18 mouse cellular contexts compared by ENCODE assay signal in the genomic region with DNA sequence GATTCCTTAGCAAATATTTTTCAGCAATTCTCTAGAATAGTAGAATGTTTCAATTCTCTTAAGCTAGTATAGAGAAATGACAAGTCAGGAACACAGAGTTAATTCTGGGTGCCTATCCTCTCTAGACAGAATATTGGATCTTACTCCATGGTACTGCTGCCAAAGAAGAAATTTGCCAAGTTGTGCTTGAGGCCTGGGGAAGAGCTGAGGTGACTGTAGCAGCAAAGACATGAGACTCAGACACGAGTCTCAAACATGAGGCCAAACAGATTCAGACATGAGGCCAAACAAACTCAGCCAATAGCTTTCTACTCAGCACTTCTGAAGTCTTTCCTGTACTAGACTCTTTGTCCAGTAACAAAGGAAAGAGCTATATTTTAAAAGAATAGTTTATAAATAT. TPM values are rescaled to one million over a fixed set of nuclear protein-coding genes. Genes with fewer than 3 reads are reported as not detected.
"Had no signal": no experiment of that assay in that cellular context is flagged by ENCODE, and none has a peak within 500 bp of the region (broad histone marks: within the 10 kb centered on the region; RNA-seq: fewer than 3 reads in every experiment).

No protein-coding gene starts in this region.

- H3K4me1 ChIP-seq: midbrain, embryonic 10.5 days; midbrain, embryonic 13.5 days; midbrain, embryonic 15.5 days; neural tube, embryonic 12.5 days; stomach, embryonic 15.5 days had no signal

- H3K9me3 ChIP-seq: midbrain, embryonic 10.5 days; midbrain, embryonic 13.5 days; midbrain, embryonic 15.5 days; neural tube, embryonic 12.5 days; stomach, embryonic 15.5 days had no signal

- H3K4me3 ChIP-seq: midbrain, embryonic 10.5 days; midbrain, embryonic 13.5 days; midbrain, embryonic 15.5 days; neural tube, embryonic 12.5 days; stomach, embryonic 15.5 days had no signal

- H3K27me3 ChIP-seq: midbrain, embryonic 13.5 days; midbrain, embryonic 15.5 days; neural tube, embryonic 12.5 days; stomach, embryonic 15.5 days had no signal

- H3K27ac ChIP-seq: midbrain, embryonic 10.5 days; midbrain, embryonic 13.5 days; midbrain, embryonic 15.5 days; neural tube, embryonic 12.5 days; stomach, embryonic 15.5 days; stomach, postnatal 0 days had no signal

- H3K9ac ChIP-seq: lung, embryonic 14.5 days; midbrain, embryonic 13.5 days; midbrain, embryonic 15.5 days; neural tube, embryonic 12.5 days; stomach, embryonic 15.5 days had no signal

- H3K36me3 ChIP-seq: midbrain, embryonic 10.5 days; midbrain, embryonic 13.5 days; midbrain, embryonic 15.5 days; neural tube, embryonic 12.5 days; stomach, embryonic 15.5 days had no signal

- DNase-seq: lung, adult 18-20 months; lung, embryonic 14.5 days; lung, postnatal 10 days; lung, postnatal 4 days; right cerebral cortex, postnatal 14 days; thymus, adult 2 months; thymus, postnatal 25 days; thymus, postnatal 4 days had no signal

- H3K4me2 ChIP-seq: lung, embryonic 14.5 days; midbrain, embryonic 13.5 days; midbrain, embryonic 15.5 days; neural tube, embryonic 12.5 days; stomach, embryonic 15.5 days had no signal

- ATAC-seq: midbrain, embryonic 13.5 days; midbrain, embryonic 15.5 days had no signal

RNA-seq across cellular contexts. Expression of a gene that starts 26.3 kb away (rescaled TPM):
- total RNA-seq: megakaryocyte-erythroid progenitor cell, adult 5-6 weeks; monocyte, adult 5-6 weeks had no signal
- polyA plus RNA-seq: lung, embryonic 14.5 days; midbrain, embryonic 15.5 days; midbrain, postnatal 0 days; neural tube, embryonic 12.5 days; neural tube, embryonic 14.5 days; stomach, postnatal 0 days had no signal
